Mouse (Mus musculus): Measurements from ENCODE around the gene Gm20850. TPM values are rescaled to one million over a fixed set of nuclear protein-coding genes. Genes with fewer than 3 reads are reported as not detected.
"Not testable (repeated sequence)": the region's sequence is repeated elsewhere in the genome, so short reads cannot be mapped to it uniquely, and the experiment has no call there.

Gm20850 gene
- not detected in 2 replicates for polyA plus RNA-seq (2014; fragmentation: Nextera tagmentation; extraction: Ambion mirVana)

GRCm38 (mm10) chrY:75715022-75715421 is at the start of gene Gm20850:
Gene Gm20850 (plus strand): TSS chrY:75715322.
- H3K4me3 ChIP-seq (ENCODE audit: low read depth, low read length); H3K9ac ChIP-seq (ENCODE audit: low read depth, low read length); H3K9me3 ChIP-seq (ENCODE audit: control insufficient read depth, low read length); H3K4me1 ChIP-seq (replicated peaks; ENCODE audit: control insufficient read depth, insufficient read depth, low read length); H3K36me3 ChIP-seq (ENCODE audit: control insufficient read depth, insufficient read depth, low read length); ATAC-seq (replicated peaks; ENCODE audit: low FRiP score); H3K27ac ChIP-seq (ENCODE audit: low read depth, low read length); H3K27me3 ChIP-seq (replicated peaks; ENCODE audit: control insufficient read depth, insufficient read depth, low read length); H3K4me2 ChIP-seq; DNase-seq (ENCODE audit: low spot score): not testable (repeated sequence)
- WGBS: no CpG with 5 or more reads among the region's 6 CpGs

Data from liver, embryonic 11.5 days (tissue).